Mouse (Mus musculus): ENCODE measurements around the gene Fam207a. TPM values are rescaled to one million over a fixed set of nuclear protein-coding genes. Genes with fewer than 3 reads are reported as not detected.

Fam207a gene
- polyA plus RNA-seq, 2 experiments, result 13.9 to 16.7 TPM

DNA sequence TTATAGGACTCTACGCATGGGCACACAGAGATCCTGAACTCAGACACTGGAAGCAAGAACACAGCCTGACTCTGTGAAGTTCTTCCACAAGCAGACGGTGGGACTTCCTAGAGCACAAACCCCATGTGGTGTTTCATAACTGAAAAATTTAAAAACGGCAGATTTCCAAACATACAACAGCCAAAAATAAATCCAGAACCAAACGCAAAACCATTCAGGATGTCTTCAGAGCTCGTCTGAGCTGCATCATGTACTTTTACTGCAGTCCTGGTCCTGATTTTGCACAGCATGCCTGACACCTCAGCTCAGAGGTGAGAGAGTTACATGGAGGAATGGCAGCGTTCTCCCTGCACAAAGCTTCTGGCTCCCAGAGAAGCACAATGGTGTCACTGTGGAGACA lies 24.0 kb downstream of the Fam207a start:
- Histone ChIP-seq H3K27me3 (ENCODE audit: control insufficient read depth, insufficient read depth, low read length) (no peaks in the 10 kb centered on the region), H3K27ac (no peak overlapping the region), H3K4me2 (ENCODE audit: low read depth) (no peak overlapping the region), H3K36me3 (replicated peaks; ENCODE audit: control insufficient read depth, insufficient read depth, low read depth) (peaks cover 23% of the 10 kb centered on the region), H3K4me1 (replicated peaks; ENCODE audit: control insufficient read depth in 2 of 2, insufficient read depth in 2 of 2, low read length in 1 of 2) (no peaks in the 10 kb centered on the region), H3K4me3 (ENCODE audit: insufficient read depth in 1 of 2, low read depth in 2 of 2, low read length in 2 of 2) (no peak overlapping the region), H3K9ac (replicated peaks) (no peak overlapping the region), H3K9me3 (ENCODE audit: control insufficient read depth, low read length) (no peaks in the 10 kb centered on the region)
- TF ChIP-seq EP300 (IDR thresholded peaks at IDR 0.05; ENCODE audit: low read depth) (no peak), CTCF (IDR thresholded peaks at IDR 0.05; ENCODE audit: low read depth) (no peak)
- ATAC-seq (ENCODE audit: insufficient read depth), result no peak
- DNase-seq (ENCODE audit: low read depth in 3 of 3, low spot score in 3 of 3), result no peak
- 84% methylated on average over 6 of the region's 6 CpGs for WGBS (ENCODE audit: insufficient replicate concordance)

DNA sequence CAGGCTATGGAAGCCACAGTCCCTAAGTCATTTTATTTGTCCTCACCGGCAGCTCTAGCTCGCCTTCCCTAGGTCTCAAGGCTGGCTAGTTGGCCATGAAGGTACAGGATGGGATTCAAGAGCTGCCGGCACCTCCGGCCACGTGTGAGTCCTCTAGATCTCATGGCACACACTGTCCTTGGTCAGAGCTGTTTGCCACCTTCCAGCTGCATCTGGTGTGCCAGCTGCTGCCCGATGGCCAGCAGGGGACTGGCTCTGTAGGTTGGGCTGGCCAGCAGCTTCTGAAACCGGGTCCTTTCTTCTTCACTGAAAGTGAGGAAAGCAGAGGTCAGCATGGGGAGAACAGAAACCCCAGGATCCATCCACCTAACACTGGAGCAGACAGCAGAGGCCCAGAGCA lies 27.4 kb downstream of the Fam207a start:
- peaks cover 22% of the 10 kb centered on the region for H3K36me3 ChIP-seq (replicated peaks; ENCODE audit: control insufficient read depth, insufficient read depth, low read depth)
- H3K4me3 ChIP-seq (ENCODE audit: insufficient read depth in 1 of 2, low read depth in 2 of 2, low read length in 2 of 2), result no peak overlapping the region
- H3K4me1 ChIP-seq (replicated peaks; ENCODE audit: control insufficient read depth in 2 of 2, insufficient read depth in 2 of 2, low read length in 1 of 2), result peaks cover 0 to 4% of the 10 kb centered on the region in 2 experiments; a peak in 1 of 4 replicates
- DNase-seq (ENCODE audit: low read depth in 3 of 3, low spot score in 3 of 3), result no peak
- H3K4me2 ChIP-seq (ENCODE audit: low read depth), result no peak overlapping the region
- no peaks in the 10 kb centered on the region for H3K27me3 ChIP-seq (ENCODE audit: control insufficient read depth, insufficient read depth, low read length)
- H3K9ac ChIP-seq (replicated peaks), result no peak overlapping the region
- no peak overlapping the region for H3K27ac ChIP-seq
- WGBS (ENCODE audit: insufficient replicate concordance), result 86% methylated on average over 7 of the region's 7 CpGs
- ATAC-seq (ENCODE audit: insufficient read depth), result no peak
- TF ChIP-seq EP300 (IDR thresholded peaks at IDR 0.05; ENCODE audit: low read depth) (no peak), CTCF (IDR thresholded peaks at IDR 0.05; ENCODE audit: low read depth) (no peak)
- no peaks in the 10 kb centered on the region for H3K9me3 ChIP-seq (ENCODE audit: control insufficient read depth, low read length)

DNA sequence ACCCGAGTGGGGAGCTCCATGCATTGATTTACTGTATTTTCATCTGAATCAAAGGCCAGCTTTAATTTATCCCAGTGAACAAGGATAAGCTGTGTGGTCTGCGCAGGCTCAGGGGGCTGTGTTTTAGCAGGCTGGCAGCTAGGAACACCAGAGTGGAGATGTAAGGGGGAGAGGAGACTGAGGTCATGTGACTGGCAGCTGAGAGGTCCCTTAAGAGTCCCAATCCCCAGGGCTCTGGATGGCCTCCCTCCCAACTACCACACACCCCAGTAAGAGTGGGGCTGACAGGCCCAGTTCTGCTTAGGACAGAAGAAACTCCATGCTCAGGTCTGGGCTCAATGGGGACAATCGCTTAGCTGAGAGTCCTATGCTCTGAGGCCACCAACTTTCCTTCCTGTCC lies 29.8 kb downstream of the Fam207a start:
- Histone ChIP-seq H3K9me3 (ENCODE audit: control insufficient read depth, low read length) (no peaks in the 10 kb centered on the region), H3K4me3 (ENCODE audit: insufficient read depth in 1 of 2, low read depth in 2 of 2, low read length in 2 of 2) (no peak overlapping the region), H3K4me1 (replicated peaks; ENCODE audit: control insufficient read depth in 2 of 2, insufficient read depth in 2 of 2, low read length in 1 of 2) (peaks cover 0 to 4% of the 10 kb centered on the region in 2 experiments; a peak in 1 of 4 replicates), H3K27ac (no peak overlapping the region), H3K4me2 (ENCODE audit: low read depth) (no peak overlapping the region), H3K27me3 (ENCODE audit: control insufficient read depth, insufficient read depth, low read length) (no peaks in the 10 kb centered on the region), H3K9ac (replicated peaks) (no peak overlapping the region), H3K36me3 (replicated peaks; ENCODE audit: control insufficient read depth, insufficient read depth, low read depth) (peaks cover 16% of the 10 kb centered on the region)
- DNase-seq (ENCODE audit: low read depth in 3 of 3, low spot score in 3 of 3) (no peak), ATAC-seq (ENCODE audit: insufficient read depth) (no peak)
- no peak for TF ChIP-seq EP300 (IDR thresholded peaks at IDR 0.05; ENCODE audit: low read depth)
- no peak for TF ChIP-seq CTCF (IDR thresholded peaks at IDR 0.05; ENCODE audit: low read depth)
- WGBS (ENCODE audit: insufficient replicate concordance), result 76% methylated on average over 3 of the region's 3 CpGs

DNA sequence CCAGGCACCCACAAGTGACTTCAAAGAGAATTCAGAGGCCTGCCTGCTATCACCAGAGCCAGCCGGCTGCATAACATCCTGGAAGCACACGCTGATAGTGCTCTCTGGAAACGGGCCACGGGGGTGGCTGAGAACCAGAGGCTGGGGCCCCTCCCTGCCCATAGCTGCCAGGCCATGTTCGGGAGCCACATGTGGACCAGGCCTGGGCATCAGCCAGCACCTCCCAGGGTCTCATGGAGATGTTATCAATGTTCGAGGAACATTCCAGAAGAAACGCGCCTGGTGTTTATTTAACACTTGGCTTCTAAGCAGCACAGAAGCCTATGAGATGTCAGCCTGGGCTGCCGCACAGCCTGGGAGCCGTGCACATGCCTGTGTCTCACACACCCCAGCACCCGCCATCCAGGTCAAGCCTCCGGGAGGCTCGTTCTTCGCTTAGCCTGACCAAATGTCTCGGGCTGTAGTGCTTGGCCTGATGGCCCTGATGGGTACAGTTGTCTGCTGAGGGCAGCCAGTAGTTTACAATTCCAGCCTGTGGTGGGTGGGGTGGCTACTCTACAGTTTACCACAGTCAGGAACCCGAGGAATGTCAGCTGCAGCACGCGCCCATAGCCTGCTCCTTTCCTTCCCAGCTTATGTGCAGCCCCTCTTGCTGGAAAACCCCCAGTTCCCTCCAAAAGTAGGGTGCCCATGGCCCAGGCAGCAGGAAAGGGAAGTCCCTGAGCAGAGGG lies 31.2 kb downstream of the Fam207a start:
- peaks cover 0 to 4% of the 10 kb centered on the region in 2 experiments; a peak in 1 of 4 replicates for H3K4me1 ChIP-seq (replicated peaks; ENCODE audit: control insufficient read depth in 2 of 2, insufficient read depth in 2 of 2, low read length in 1 of 2)
- WGBS (ENCODE audit: insufficient replicate concordance), result 30% methylated on average over 18 of the region's 18 CpGs
- no peak overlapping the region for H3K4me3 ChIP-seq (ENCODE audit: insufficient read depth in 1 of 2, low read depth in 2 of 2, low read length in 2 of 2)
- no peaks in the 10 kb centered on the region for H3K27me3 ChIP-seq (ENCODE audit: control insufficient read depth, insufficient read depth, low read length)
- ATAC-seq (ENCODE audit: insufficient read depth), result peak; percentile 56; the same call in 1 of the 2 replicates
- TF ChIP-seq EP300 (IDR thresholded peaks at IDR 0.05; ENCODE audit: low read depth) (no peak), CTCF (IDR thresholded peaks at IDR 0.05; ENCODE audit: low read depth) (no peak)
- H3K9me3 ChIP-seq (ENCODE audit: control insufficient read depth, low read length), result no peaks in the 10 kb centered on the region
- no peak overlapping the region for H3K9ac ChIP-seq (replicated peaks)
- H3K36me3 ChIP-seq (replicated peaks; ENCODE audit: control insufficient read depth, insufficient read depth, low read depth), result peaks cover 16% of the 10 kb centered on the region
- no peak overlapping the region for H3K27ac ChIP-seq
- no peak overlapping the region for H3K4me2 ChIP-seq (ENCODE audit: low read depth)
- DNase-seq (ENCODE audit: low read depth in 3 of 3, low spot score in 3 of 3), result no peak

DNA sequence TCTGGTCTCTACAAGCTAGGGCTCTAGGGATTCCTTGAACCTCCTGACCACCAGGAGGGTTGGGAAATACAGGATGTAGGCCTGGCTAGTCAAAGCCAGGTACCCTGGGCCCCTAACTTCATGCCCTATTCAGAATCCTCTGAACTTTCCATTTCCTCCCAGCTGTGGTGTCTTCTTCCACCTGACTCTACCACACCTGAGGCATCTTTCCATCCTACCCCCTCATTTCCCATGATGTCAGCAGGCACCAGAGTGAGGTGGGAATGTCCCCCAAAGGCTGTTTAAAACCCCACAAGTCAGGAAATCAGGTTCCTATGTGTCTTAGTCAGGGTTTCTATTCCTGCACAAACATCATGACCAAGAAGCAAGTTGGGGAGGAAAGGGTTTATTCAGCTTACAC lies 33.8 kb downstream of the Fam207a start:
- Histone ChIP-seq H3K27ac (no peak overlapping the region), H3K4me3 (ENCODE audit: insufficient read depth in 1 of 2, low read depth in 2 of 2, low read length in 2 of 2) (no peak overlapping the region), H3K9me3 (ENCODE audit: control insufficient read depth, low read length) (no peaks in the 10 kb centered on the region), H3K4me2 (ENCODE audit: low read depth) (no peak overlapping the region), H3K36me3 (replicated peaks; ENCODE audit: control insufficient read depth, insufficient read depth, low read depth) (no peaks in the 10 kb centered on the region; the same call in 1 of the 2 replicates), H3K4me1 (replicated peaks; ENCODE audit: control insufficient read depth in 2 of 2, insufficient read depth in 2 of 2, low read length in 1 of 2) (peaks cover 0 to 4% of the 10 kb centered on the region in 2 experiments; a peak in 1 of 4 replicates), H3K9ac (replicated peaks) (no peak overlapping the region), H3K27me3 (ENCODE audit: control insufficient read depth, insufficient read depth, low read length) (no peaks in the 10 kb centered on the region)
- DNase-seq (ENCODE audit: low read depth in 3 of 3, low spot score in 3 of 3) (no peak), ATAC-seq (ENCODE audit: insufficient read depth) (no peak)
- TF ChIP-seq EP300 (IDR thresholded peaks at IDR 0.05; ENCODE audit: low read depth) (no peak), CTCF (IDR thresholded peaks at IDR 0.05; ENCODE audit: low read depth) (no peak)
